Mouse (Mus musculus) neural tube, embryonic 12.5 days (tissue): ENCODE data around the gene Olfr1186. TPM values are rescaled to one million over a fixed set of nuclear protein-coding genes. Genes with fewer than 3 reads are reported as not detected.
"Not testable (repeated sequence)": the region's sequence is repeated elsewhere in the genome, so short reads cannot be mapped to it uniquely, and the experiment has no call there.

Experiments used
- ATAC-seq: fragments of 200-750 bp; cut with Nextera tagmentation; 2 replicates; pipeline ENCODE4 v1.8.0; 2017; ENCODE audit warnings: low read depth, mild to moderate bottlenecking, moderate TSS enrichment, moderate library complexity; ENCODE audit not compliant: low FRiP score
- H3K27ac ChIP-seq: fragments of 300-500 bp; sonication (generic); 2 replicates; pipeline ENCODE4 v1.5.1; 2016
- H3K27me3 ChIP-seq: fragments of 300-500 bp; sonication (generic); replicated peaks from 2 replicates; pipeline ENCODE4 v1.6.1; 2016; ENCODE audit warnings: mild to moderate bottlenecking
- H3K36me3 ChIP-seq: fragments of 300-500 bp; sonication (generic); 2 replicates; pipeline ENCODE4 v1.6.1; 2016; ENCODE audit warnings: mild to moderate bottlenecking
- H3K4me1 ChIP-seq: fragments of 300-500 bp; sonication (generic); 2 replicates; pipeline ENCODE4 v1.6.1; 2016
- H3K4me2 ChIP-seq: fragments of 300-500 bp; sonication (generic); replicated peaks from 2 replicates; pipeline ENCODE4 v1.6.1; 2016; ENCODE audit warnings: mild to moderate bottlenecking
- H3K4me3 ChIP-seq: fragments of 300-500 bp; sonication (generic); 2 replicates; pipeline ENCODE4 v1.5.1; 2016
- H3K9ac ChIP-seq: fragments of 300-500 bp; sonication (generic); 2 replicates; pipeline ENCODE4 v1.6.1; 2016; ENCODE audit warnings: mild to moderate bottlenecking
- H3K9me3 ChIP-seq: fragments of 300-500 bp; sonication (generic); 2 replicates; pipeline ENCODE4 v1.6.1; 2016; ENCODE audit warnings: mild to moderate bottlenecking
- WGBS: fragments of 180-500 bp; shearing (Covaris S2); methylation state at CpG from one replicate; pipeline ENCODE4 v1.1.7; 2016; 5-methylcytosine and 5-hydroxymethylcytosine counted together
- polyA plus RNA-seq: library from polyadenylated mRNA; unstranded; fragments of >200 nt; fragmentation: Nextera tagmentation; extraction: Ambion mirVana; gene quantifications from 2 replicates; pipeline ENCODE4 v1.2.1, GENCODE M21; 2016

The Olfr1186 gene
- polyA plus RNA-seq, result not detected in 2 replicates

- no peaks in the 10 kb centered on the region for H3K27me3 ChIP-seq
- 85% methylated on average over 2 of the region's 2 CpGs for WGBS
- H3K27ac ChIP-seq, result no peak within 1 kb of the TSS
- H3K4me1 ChIP-seq, result no peaks in the 10 kb centered on the region
- no peaks in the 10 kb centered on the region for H3K36me3 ChIP-seq
- no peak within 1 kb of the TSS for H3K9ac ChIP-seq
- no peak for ATAC-seq
- H3K4me3 ChIP-seq, result no peak within 1 kb of the TSS
- no peak within 1 kb of the TSS for H3K4me2 ChIP-seq
- H3K9me3 ChIP-seq, result no peaks in the 10 kb centered on the region
These were observed at the start of gene Olfr1186 for GRCm38 (mm10) chr2:88518251-88518650. Olfr1186 (plus strand) TSS chr2:88518551.

DNA sequence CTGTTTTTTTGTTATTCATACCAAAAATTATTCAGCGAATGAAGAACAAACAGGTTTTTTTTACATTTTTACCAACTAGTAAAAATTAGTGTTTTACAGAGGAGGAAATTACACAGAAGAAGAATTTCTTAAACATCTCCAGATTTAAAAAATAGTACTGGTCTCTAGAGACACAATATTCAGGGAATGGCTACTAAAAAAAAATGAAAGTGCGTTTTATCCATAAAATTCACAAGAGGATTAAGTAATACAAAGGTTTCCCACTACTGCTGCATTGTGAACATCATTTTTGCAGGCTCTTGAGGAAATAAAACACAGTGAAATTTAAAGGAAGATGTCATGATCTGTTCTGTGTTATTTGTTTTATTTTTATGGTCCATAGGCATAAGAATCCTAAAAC lies 35.1 kb upstream of the Olfr1186 start, which contains the start of gene Olfr1184:
Gene Olfr1184, plus strand, starts transcription at position 301 of the 400 bp plus-strand sequence.
- Histone ChIP-seq H3K9ac (no peak within 1 kb of the TSS), H3K27me3 (no peaks in the 10 kb centered on the region), H3K4me1 (no peaks in the 10 kb centered on the region), H3K4me3 (no peak within 1 kb of the TSS), H3K4me2 (no peak within 1 kb of the TSS), H3K9me3 (no peaks in the 10 kb centered on the region), H3K27ac (no peak within 1 kb of the TSS), H3K36me3 (no peaks in the 10 kb centered on the region)
- no peak for ATAC-seq
- 89% methylated on average over 2 of the region's 2 CpGs for WGBS

GRCm38 (mm10) chr2:88493020-88493419 lies 25.3 kb upstream of the Olfr1186 start, which contains the start of gene Olfr1185-ps1:
Olfr1185-ps1 (plus strand) TSS chr2:88493320.
- no peaks in the 10 kb centered on the region for H3K4me1 ChIP-seq
- no peaks in the 10 kb centered on the region for H3K36me3 ChIP-seq
- no peak within 1 kb of the TSS for H3K4me3 ChIP-seq
- no peak within 1 kb of the TSS for H3K27ac ChIP-seq
- H3K27me3 ChIP-seq, result no peaks in the 10 kb centered on the region
- H3K4me2 ChIP-seq, result no peak within 1 kb of the TSS
- no peak within 1 kb of the TSS for H3K9ac ChIP-seq
- WGBS, result 77% methylated on average over 2 of the region's 2 CpGs
- no peak for ATAC-seq
- H3K9me3 ChIP-seq, result no peaks in the 10 kb centered on the region

DNA sequence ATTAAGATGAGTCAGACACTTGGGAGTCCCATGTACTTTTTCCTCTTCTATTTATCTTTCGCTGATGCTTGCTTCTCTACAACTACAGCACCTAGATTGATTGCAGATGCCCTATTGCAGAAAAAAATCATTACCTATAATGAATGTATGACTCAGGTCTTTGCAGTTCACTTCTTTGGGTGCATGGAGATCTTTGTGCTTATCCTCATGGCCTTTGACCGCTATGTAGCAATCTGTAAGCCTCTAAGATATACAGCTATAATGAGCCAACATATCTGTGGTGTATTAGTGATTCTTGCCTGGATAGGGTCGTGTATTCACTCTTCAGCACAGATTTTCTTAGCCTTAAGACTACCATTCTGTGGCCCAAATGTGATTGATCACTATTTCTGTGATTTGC lies 7.4 kb downstream of the Olfr1186 start:
- H3K36me3 ChIP-seq, result no peaks in the 10 kb centered on the region
- H3K4me3 ChIP-seq, result no peak overlapping the region
- ATAC-seq, result no peak
- H3K27ac ChIP-seq, result no peak overlapping the region
- H3K4me2 ChIP-seq, result no peak overlapping the region
- H3K9ac ChIP-seq, result no peak overlapping the region
- no peaks in the 10 kb centered on the region for H3K27me3 ChIP-seq
- WGBS, result 73% methylated on average over 3 of the region's 3 CpGs
- no peaks in the 10 kb centered on the region for H3K4me1 ChIP-seq
- no peaks in the 10 kb centered on the region for H3K9me3 ChIP-seq

DNA sequence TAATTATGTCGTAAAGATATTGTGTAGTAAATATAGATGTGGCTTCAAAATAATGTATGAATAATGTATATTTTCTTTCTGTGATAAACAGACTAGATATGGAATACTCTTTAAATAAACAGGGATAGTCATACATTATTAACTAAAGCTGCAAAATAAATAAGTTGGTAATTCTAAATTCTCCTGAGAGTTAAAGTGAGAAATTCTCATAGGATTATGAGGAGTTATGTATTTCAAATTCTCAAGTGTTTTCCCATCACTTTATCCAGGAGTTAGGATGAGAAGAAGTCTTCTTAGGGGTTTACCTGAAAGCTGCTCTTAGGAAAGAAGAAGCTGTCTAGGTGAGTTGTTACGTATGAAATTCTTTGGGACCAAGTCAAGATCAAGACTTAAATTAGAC lies 38.3 kb downstream of the Olfr1186 start, which contains the start of gene Olfr1188:
Gene Olfr1188, plus strand, starts transcription at position 301 of the 400 bp plus-strand sequence.
- no peak within 1 kb of the TSS for H3K4me2 ChIP-seq
- no peak within 1 kb of the TSS for H3K27ac ChIP-seq
- ATAC-seq, result no peak
- no peaks in the 10 kb centered on the region for H3K36me3 ChIP-seq
- H3K9ac ChIP-seq, result no peak within 1 kb of the TSS
- H3K4me1 ChIP-seq, result no peaks in the 10 kb centered on the region
- no peaks in the 10 kb centered on the region for H3K9me3 ChIP-seq
- WGBS, result 94% methylated on average over 2 of the region's 2 CpGs
- no peaks in the 10 kb centered on the region for H3K27me3 ChIP-seq
- H3K4me3 ChIP-seq, result no peak within 1 kb of the TSS

DNA sequence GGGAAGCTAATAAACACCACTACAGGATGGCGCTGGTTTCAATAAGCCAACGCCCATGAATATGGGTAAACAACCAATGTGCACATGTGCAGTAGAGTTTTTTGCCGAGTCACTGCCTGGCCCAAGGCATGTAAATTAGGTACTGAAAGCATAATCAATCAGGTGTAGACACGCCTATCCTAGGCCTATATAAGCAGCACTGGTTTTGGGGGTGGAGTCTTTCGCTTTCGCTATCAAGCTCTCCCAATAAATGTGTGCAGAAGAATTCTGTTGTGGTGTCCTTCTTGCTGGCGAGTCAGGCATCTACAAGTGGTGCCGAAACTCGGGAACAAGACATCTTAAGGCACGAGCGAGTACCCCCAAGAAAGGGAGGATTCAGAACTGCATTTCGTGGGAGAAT lies 54.3 kb downstream of the Olfr1186 start:
- not testable (repeated sequence) for H3K9ac ChIP-seq, H3K27me3 ChIP-seq, H3K4me3 ChIP-seq, H3K9me3 ChIP-seq, H3K27ac ChIP-seq, H3K4me1 ChIP-seq, ATAC-seq, H3K4me2 ChIP-seq, H3K36me3 ChIP-seq
- WGBS, result 91% methylated on average over 12 of the region's 12 CpGs

Other genes with a start within 250 kb of the Olfr1186 start
- not detected in 2 replicates for gene Olfr1173, start 238.7 kb upstream of the Olfr1186 start, polyA plus RNA-seq
- not detected in 2 replicates for gene Olfr1174-ps, start 203.4 kb upstream of the Olfr1186 start, polyA plus RNA-seq
- not detected in 2 replicates for gene Olfr1175-ps, start 191.3 kb upstream of the Olfr1186 start, polyA plus RNA-seq
- gene Olfr1176, start 181.8 kb upstream of the Olfr1186 start, polyA plus RNA-seq, result not detected in 2 replicates
- not detected in 2 replicates for gene Olfr1177-ps, start 172.1 kb upstream of the Olfr1186 start, polyA plus RNA-seq
- not detected in 2 replicates for gene Olfr1178, start 131.5 kb upstream of the Olfr1186 start, polyA plus RNA-seq
- gene Olfr1179, start 112.1 kb upstream of the Olfr1186 start, polyA plus RNA-seq, result not detected in 2 replicates
- not detected in 2 replicates for gene Olfr1180, start 99.4 kb upstream of the Olfr1186 start, polyA plus RNA-seq
- not detected in 2 replicates for gene Olfr1181, start 92.4 kb upstream of the Olfr1186 start, polyA plus RNA-seq
- not detected in 2 replicates for gene Gm13757, start 69.4 kb upstream of the Olfr1186 start, polyA plus RNA-seq
- gene Olfr1183, start 63.7 kb upstream of the Olfr1186 start, polyA plus RNA-seq, result not detected in 2 replicates
- not detected in 2 replicates for gene Olfr1184, start 35.0 kb upstream of the Olfr1186 start, polyA plus RNA-seq
- gene Olfr1185-ps1, start 25.2 kb upstream of the Olfr1186 start, polyA plus RNA-seq, result not detected in 2 replicates
- not detected in 2 replicates for gene Olfr1188, start 38.4 kb downstream of the Olfr1186 start, polyA plus RNA-seq
- not detected in 2 replicates for gene Olfr1189, start 67.9 kb downstream of the Olfr1186 start, polyA plus RNA-seq
- not detected in 2 replicates for gene Olfr1191-ps1, start 122.0 kb downstream of the Olfr1186 start, polyA plus RNA-seq
- gene Olfr1192-ps1, start 130.0 kb downstream of the Olfr1186 start, polyA plus RNA-seq, result not detected in 2 replicates
- gene Olfr1193, start 157.1 kb downstream of the Olfr1186 start, polyA plus RNA-seq, result not detected in 2 replicates
- gene Olfr1195, start 170.6 kb downstream of the Olfr1186 start, polyA plus RNA-seq, result not detected in 2 replicates
- not detected in 2 replicates for gene Olfr1196, start 186.0 kb downstream of the Olfr1186 start, polyA plus RNA-seq
- not detected in 2 replicates for gene Olfr1197, start 213.8 kb downstream of the Olfr1186 start, polyA plus RNA-seq
- not detected in 2 replicates for gene Olfr1198, start 232.8 kb downstream of the Olfr1186 start, polyA plus RNA-seq
- gene Olfr1199, start 241.9 kb downstream of the Olfr1186 start, polyA plus RNA-seq, result not detected in 2 replicates